Mouse (Mus musculus): ENCODE data around the gene Rnf43. TPM values are rescaled to one million over a fixed set of nuclear protein-coding genes. Genes with fewer than 3 reads are reported as not detected.

Rnf43 gene
- polyA plus RNA-seq, 1 experiment from 2014 or later = 5.5 TPM

DNA sequence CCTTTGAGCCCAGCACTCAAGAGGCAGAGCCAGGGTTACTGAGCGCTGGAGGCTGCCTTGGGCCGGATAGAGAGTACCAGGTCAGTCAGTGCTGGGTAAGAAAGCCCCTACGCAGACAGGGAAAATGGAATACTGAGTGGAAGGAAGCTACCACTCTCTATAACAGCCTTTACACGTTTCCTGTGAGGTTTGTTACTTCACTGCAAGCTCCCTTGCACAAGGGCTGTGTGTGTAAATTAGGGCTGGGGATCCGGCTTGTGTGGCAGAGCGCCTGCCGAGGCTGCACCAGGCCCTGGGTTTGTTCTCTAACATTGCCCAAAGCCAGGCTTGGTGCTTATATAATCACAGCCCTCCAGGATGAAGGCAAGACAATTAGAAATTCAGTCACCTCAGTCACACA is 57.0 kb downstream of the Rnf43 start:
- Histone ChIP-seq H3K4me3 (no peak overlapping the region), H3K9me3 (no peaks in the 10 kb centered on the region), H3K4me2 (replicated peaks) (no peak overlapping the region), H3K27me3 (no peaks in the 10 kb centered on the region), H3K36me3 (no peaks in the 10 kb centered on the region), H3K9ac (no peak overlapping the region), H3K4me1 (no peaks in the 10 kb centered on the region), H3K27ac (no peak overlapping the region)
- WGBS = 69% methylated on average over 7 of the region's 7 CpGs
- no peak for ATAC-seq (ENCODE audit: insufficient number of reproducible peaks, insufficient read depth, low FRiP score, low TSS enrichment)

DNA sequence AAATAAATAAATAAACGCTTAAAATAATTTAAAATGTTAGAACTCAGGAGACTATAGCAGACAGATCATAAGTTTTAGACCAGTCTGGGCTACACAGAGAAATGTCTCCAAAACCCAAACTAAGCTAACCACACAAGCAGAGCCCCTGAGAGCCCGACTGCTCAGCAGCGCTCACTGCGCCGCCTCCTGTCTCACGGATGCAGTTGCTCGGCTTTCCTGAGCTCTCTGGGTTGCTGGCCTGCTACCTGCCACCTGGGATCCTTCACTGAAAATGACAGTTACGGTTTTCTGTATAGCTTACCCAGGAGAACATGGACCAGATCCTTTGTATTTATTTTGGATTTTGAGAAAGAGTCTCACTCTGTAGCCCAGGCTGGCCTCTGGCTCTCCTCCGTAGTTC is 57.8 kb downstream of the Rnf43 start:
- WGBS = 44% methylated on average over 9 of the region's 9 CpGs
- H3K9ac ChIP-seq = no peak overlapping the region
- ATAC-seq (ENCODE audit: insufficient number of reproducible peaks, insufficient read depth, low FRiP score, low TSS enrichment) = no peak
- H3K4me3 ChIP-seq = no peak overlapping the region
- H3K36me3 ChIP-seq = no peaks in the 10 kb centered on the region
- H3K27me3 ChIP-seq = no peaks in the 10 kb centered on the region
- peaks cover under 1% of the 10 kb centered on the region for H3K4me1 ChIP-seq
- H3K27ac ChIP-seq = no peak overlapping the region
- H3K4me2 ChIP-seq (replicated peaks) = no peak overlapping the region
- no peaks in the 10 kb centered on the region for H3K9me3 ChIP-seq

DNA sequence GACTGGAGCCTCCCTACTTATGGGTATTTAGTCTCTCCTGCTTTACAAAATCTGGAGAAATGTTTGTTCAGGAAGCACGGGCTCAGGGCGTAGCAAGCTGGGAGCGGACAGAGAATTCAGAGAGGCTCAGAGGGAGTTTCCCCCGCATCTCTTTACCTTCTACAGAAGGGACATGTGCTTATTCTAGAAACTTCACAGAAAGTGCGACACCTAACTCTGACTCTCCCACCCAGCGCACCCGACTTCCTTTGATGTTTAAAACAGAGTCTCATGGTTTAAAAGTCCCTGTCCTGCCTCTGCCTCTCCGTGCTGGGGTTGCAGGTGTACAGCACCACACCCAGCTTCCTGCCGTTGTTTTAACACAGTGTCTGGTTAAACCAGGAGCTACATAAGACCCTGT is 58.3 kb downstream of the Rnf43 start:
- H3K4me2 ChIP-seq (replicated peaks) = no peak overlapping the region
- no peak overlapping the region for H3K27ac ChIP-seq
- H3K4me3 ChIP-seq = no peak overlapping the region
- ATAC-seq (ENCODE audit: insufficient number of reproducible peaks, insufficient read depth, low FRiP score, low TSS enrichment) = no peak
- H3K9ac ChIP-seq = no peak overlapping the region
- H3K36me3 ChIP-seq = no peaks in the 10 kb centered on the region
- 71% methylated on average over 9 of the region's 9 CpGs for WGBS
- no peaks in the 10 kb centered on the region for H3K9me3 ChIP-seq
- H3K4me1 ChIP-seq = peaks cover 6% of the 10 kb centered on the region
- no peaks in the 10 kb centered on the region for H3K27me3 ChIP-seq

DNA sequence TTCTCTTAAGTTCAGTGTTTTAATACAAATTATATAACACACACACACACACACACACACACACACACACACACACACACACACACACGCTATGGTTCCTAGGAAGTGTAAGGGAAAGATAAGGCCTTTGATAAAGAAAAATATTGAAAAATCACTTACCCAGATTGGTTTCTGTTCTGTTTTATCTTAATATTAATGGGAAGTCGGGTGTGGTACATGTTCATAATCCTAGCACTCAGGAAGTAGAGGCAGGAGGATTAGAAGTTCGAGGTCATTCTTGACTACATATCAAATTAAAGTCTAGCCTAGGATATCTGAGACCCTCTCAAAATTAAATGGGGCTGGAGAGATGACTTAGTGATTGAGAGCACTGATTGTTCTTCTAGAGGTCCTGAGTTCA is 59.6 kb downstream of the Rnf43 start:
- no peak for ATAC-seq (ENCODE audit: insufficient number of reproducible peaks, insufficient read depth, low FRiP score, low TSS enrichment)
- Histone ChIP-seq H3K27ac (no peak overlapping the region), H3K36me3 (no peaks in the 10 kb centered on the region), H3K9ac (no peak overlapping the region), H3K9me3 (no peaks in the 10 kb centered on the region), H3K27me3 (no peaks in the 10 kb centered on the region; the same call in 1 of the 2 replicates), H3K4me3 (no peak overlapping the region), H3K4me1 (peaks cover 15% of the 10 kb centered on the region), H3K4me2 (replicated peaks) (no peak overlapping the region)
- WGBS = 76% methylated on average over 3 of the region's 3 CpGs

DNA sequence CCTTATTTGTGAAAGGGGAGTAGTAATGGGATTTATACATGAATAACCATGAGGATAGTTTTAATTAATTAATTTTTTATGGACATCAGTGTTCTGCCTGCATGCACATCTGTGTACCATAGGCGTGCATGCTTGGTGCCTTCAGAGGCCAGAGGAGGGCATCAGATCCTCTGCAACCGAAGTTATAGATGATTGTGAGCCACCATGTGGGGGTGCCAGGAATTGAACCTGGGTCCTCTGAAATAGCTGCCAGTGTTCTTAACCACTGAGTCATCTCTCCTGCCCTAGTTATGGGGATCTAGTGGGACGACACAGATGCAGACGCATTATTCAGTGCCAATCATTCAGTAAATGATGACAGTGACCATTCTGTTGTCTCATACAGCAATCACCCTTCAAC is 60.4 kb downstream of the Rnf43 start:
- no peak for ATAC-seq (ENCODE audit: insufficient number of reproducible peaks, insufficient read depth, low FRiP score, low TSS enrichment)
- Histone ChIP-seq H3K4me3 (no peak overlapping the region), H3K27ac (no peak overlapping the region), H3K4me1 (peaks cover 15% of the 10 kb centered on the region), H3K9ac (no peak overlapping the region), H3K27me3 (no peaks in the 10 kb centered on the region; the same call in 1 of the 2 replicates), H3K4me2 (replicated peaks) (no peak overlapping the region), H3K9me3 (no peaks in the 10 kb centered on the region), H3K36me3 (no peaks in the 10 kb centered on the region)
- WGBS = 87% methylated on average over 4 of the region's 4 CpGs

DNA sequence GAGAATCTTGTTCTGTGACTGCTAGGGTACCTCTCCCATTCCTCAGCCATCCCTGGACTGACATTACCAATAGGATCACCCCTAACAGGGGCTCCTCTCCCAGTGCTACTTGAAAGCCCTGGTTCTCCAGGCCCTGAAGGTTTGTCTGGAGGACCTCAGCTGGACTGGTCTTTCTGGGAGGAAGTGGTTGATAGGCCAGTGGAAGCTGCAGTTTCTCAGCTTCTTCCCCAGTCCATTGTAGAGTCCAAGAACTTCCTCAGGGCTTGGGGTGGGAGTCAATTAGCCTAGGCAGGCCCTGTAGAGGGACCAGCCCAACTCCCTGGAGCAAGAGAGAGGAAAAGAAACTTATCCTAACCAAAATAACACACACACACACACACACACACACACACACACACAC is 63.0 kb downstream of the Rnf43 start:
- no peak overlapping the region for H3K9ac ChIP-seq
- ATAC-seq (ENCODE audit: insufficient number of reproducible peaks, insufficient read depth, low FRiP score, low TSS enrichment) = no peak
- peak overlapping the region; percentile 80 for H3K27ac ChIP-seq
- no peaks in the 10 kb centered on the region for H3K36me3 ChIP-seq
- H3K4me3 ChIP-seq = no peak overlapping the region
- no peaks in the 10 kb centered on the region; the same call in 1 of the 2 replicates for H3K27me3 ChIP-seq
- H3K9me3 ChIP-seq = no peaks in the 10 kb centered on the region
- peaks cover 15% of the 10 kb centered on the region for H3K4me1 ChIP-seq
- H3K4me2 ChIP-seq (replicated peaks) = 0 out of 2 replicates have a peak overlapping the region, but pooled peaks have one; percentile 2

DNA sequence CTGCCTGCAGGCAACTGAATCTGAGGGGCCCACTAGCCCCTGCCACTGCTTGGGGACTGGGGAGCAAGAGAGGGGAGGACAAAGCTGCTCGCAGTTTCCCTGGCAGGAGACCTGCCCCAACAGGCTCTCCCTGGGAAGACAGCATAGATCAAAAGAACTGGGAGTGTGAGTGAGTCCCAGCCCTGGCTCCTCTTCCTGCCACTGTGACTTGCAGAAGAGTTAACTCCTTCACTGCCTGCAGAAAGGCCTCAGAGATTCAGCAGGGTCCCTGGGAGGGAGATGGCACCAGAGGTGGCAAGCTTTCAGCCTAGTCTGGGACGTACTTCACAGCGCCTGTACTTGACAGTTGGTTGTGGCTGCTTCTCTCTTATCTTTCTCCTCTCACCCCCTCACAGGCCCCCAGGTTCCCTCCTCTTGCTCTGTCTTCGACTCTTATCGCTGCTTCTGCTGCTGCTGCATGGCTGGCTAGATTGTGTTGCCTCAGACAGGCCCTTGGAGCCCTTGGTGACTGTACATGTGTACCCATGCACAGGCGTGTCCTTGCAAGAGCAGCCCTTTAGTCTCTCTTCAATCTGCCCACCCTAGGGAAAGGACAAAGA is 63.5 kb downstream of the Rnf43 start:
- ATAC-seq (ENCODE audit: insufficient number of reproducible peaks, insufficient read depth, low FRiP score, low TSS enrichment) = peak; percentile 79; the same call in 1 of the 2 replicates
- H3K36me3 ChIP-seq = no peaks in the 10 kb centered on the region
- H3K4me2 ChIP-seq (replicated peaks) = peak overlapping the region; percentile 2; the same call in 1 of the 2 replicates
- 22% methylated on average over 6 of the region's 6 CpGs for WGBS
- peaks cover 15% of the 10 kb centered on the region for H3K4me1 ChIP-seq
- no peak overlapping the region for H3K4me3 ChIP-seq
- H3K9me3 ChIP-seq = no peaks in the 10 kb centered on the region
- no peaks in the 10 kb centered on the region; the same call in 1 of the 2 replicates for H3K27me3 ChIP-seq
- peak overlapping the region; percentile 21 for H3K9ac ChIP-seq
- H3K27ac ChIP-seq = peak overlapping the region; percentile 80

DNA sequence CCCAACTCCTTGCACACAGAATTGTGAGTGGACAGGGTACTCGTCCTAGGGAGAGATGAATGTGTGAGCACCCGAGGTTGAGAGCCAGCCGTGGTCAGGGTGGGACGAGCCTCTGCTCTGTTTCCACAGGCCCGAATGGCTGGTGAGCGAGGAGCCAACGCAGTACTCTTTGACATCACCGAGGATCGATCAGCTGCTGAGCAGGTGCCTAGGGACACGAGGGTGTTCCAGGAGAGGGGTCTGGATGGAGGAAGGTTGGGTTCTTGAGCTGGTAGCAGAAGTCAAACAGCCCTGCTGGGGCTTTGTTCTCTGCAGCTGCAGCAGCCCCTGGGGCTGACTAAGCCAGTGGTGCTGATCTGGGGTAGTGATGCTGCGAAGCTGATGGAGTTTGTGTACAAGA is 64.5 kb downstream of the Rnf43 start:
- H3K4me3 ChIP-seq = no peak overlapping the region
- H3K27ac ChIP-seq = peak overlapping the region; percentile 80; the same call in 1 of the 2 replicates

DNA sequence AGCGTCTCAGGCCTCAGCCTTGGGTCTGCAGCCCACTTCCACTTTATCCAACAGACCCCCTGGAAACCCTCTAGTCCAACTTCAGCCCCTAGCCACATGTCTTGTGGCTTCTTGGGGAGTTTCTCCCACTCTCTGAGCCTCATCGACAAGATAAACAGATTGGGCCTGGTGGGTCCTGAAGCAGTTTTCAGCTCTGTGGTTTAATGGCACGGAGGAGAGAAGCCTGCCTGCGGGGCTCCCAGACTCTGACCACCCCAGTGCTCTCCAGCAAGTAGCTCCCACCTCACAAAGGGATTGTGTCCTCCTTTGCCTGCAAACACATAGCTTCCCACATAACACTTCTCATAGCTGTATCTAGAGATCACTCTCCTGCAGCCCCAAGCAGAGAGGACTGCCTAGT is 64.9 kb downstream of the Rnf43 start:
- 54% methylated on average over 4 of the region's 4 CpGs for WGBS
- no peaks in the 10 kb centered on the region for H3K9me3 ChIP-seq

More for the DNA sequence above, 64.5 kb downstream of the Rnf43 start:
- Histone ChIP-seq H3K4me1 (peaks cover 15% of the 10 kb centered on the region), H3K4me2 (replicated peaks) (no peak overlapping the region), H3K27me3 (no peaks in the 10 kb centered on the region; the same call in 1 of the 2 replicates), H3K9me3 (no peaks in the 10 kb centered on the region), H3K9ac (no peak overlapping the region), H3K36me3 (no peaks in the 10 kb centered on the region)
- WGBS = 55% methylated on average over 11 of the region's 11 CpGs
- no peak for ATAC-seq (ENCODE audit: insufficient number of reproducible peaks, insufficient read depth, low FRiP score, low TSS enrichment)

DNA sequence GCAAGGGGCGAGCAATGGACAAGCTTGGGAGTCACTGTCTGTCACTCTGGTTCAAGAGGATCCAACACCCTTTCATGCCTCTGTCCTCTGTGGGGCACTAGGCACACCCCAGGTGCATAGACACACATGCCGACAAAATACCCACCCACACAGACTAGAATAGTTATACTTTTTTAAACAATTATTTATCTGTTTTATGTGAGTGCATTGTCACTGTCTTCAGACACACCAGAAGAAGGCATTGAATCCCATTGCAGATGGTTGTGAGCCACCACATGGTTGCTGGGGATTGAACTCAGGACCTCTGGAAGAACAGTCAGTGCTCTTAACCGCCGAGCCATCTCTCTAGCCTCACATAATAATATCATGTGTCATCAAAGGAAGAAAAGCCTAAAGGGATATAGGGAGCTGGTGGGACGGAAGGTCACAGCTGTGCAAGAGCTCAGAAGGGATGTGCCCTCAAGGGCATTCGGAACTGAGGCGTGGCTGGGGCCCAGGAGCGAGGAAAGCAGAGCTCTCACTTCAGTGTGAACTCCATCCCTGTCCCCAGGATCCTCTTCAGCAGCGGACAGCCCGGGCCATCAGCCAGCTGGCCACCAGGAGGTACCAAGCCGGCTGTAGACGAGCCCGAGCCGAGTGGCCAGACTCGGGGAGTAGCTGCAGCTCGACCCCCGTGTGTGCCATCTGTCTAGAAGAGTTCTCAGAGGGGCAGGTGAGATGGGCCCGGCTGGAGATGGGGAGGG is 66.5 kb downstream of the Rnf43 start:
- Histone ChIP-seq H3K4me2 (replicated peaks) (no peak overlapping the region), H3K4me1 (peaks cover 15% of the 10 kb centered on the region), H3K9ac (no peak overlapping the region), H3K4me3 (no peak overlapping the region), H3K36me3 (no peaks in the 10 kb centered on the region), H3K27ac (no peak overlapping the region), H3K27me3 (no peaks in the 10 kb centered on the region; the same call in 1 of the 2 replicates), H3K9me3 (no peaks in the 10 kb centered on the region)
- ATAC-seq (ENCODE audit: insufficient number of reproducible peaks, insufficient read depth, low FRiP score, low TSS enrichment) = no peak
- 64% methylated on average over 18 of the region's 18 CpGs for WGBS

More for the DNA sequence above, 64.9 kb downstream of the Rnf43 start:
- no peaks in the 10 kb centered on the region; the same call in 1 of the 2 replicates for H3K27me3 ChIP-seq
- no peak for ATAC-seq (ENCODE audit: insufficient number of reproducible peaks, insufficient read depth, low FRiP score, low TSS enrichment)
- H3K36me3 ChIP-seq = no peaks in the 10 kb centered on the region
- no peak overlapping the region for H3K27ac ChIP-seq
- H3K4me1 ChIP-seq = peaks cover 15% of the 10 kb centered on the region
- no peak overlapping the region for H3K4me3 ChIP-seq
- H3K4me2 ChIP-seq (replicated peaks) = no peak overlapping the region
- no peak overlapping the region for H3K9ac ChIP-seq

DNA sequence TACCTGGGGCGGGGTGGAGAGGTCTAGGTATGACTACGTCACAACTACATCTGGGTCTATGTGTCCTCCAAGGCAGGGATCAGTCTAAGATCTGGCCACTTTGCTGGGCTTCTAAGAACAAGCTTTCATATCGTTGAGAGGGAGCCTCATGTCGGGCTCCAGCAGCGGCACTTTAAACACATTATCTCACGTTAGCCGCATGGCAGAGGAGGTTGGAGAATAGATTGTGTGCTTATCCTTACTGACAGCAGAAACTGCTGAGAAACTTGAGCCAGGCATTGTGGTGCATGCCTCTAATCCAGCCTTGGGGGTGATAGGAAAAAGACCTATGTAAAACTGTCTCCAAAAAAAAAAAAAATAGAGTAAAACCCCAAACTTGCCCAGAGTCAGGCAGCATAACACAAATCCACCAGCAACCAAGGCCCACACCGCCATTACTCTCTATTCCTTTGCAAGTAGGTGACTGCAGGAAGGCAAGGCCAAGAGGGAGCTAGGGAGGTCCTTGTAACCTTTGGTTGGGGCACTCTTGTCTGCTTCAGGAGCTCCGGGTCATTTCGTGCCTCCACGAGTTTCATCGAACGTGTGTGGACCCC is 67.2 kb downstream of the Rnf43 start:
- Histone ChIP-seq H3K4me3 (no peak overlapping the region), H3K4me2 (replicated peaks) (no peak overlapping the region), H3K4me1 (peaks cover 15% of the 10 kb centered on the region), H3K27ac (no peak overlapping the region), H3K9me3 (no peaks in the 10 kb centered on the region), H3K27me3 (no peaks in the 10 kb centered on the region; the same call in 1 of the 2 replicates), H3K9ac (no peak overlapping the region), H3K36me3 (no peaks in the 10 kb centered on the region)
- ATAC-seq (ENCODE audit: insufficient number of reproducible peaks, insufficient read depth, low FRiP score, low TSS enrichment) = no peak
- 83% methylated on average over 13 of the region's 13 CpGs for WGBS
